In genomic region chr14:73451291-73452045, GRCm38 (mm10) we compare ENCODE assay signal across 12 mouse cellular contexts.
"Had no signal": no experiment of that assay in that cellular context is flagged by ENCODE, and none has a peak within 500 bp of the region (broad histone marks: within the 10 kb centered on the region; RNA-seq: fewer than 3 reads in every experiment).

No protein-coding gene starts in this region.

- H3K9me3 ChIP-seq: intestine, embryonic 15.5 days; limb, embryonic 13.5 days; midbrain, embryonic 13.5 days; neural tube, embryonic 15.5 days had no signal

- H3K4me1 ChIP-seq: intestine, embryonic 15.5 days; midbrain, embryonic 13.5 days; neural tube, embryonic 15.5 days had no signal

- H3K27me3 ChIP-seq: intestine, embryonic 15.5 days; limb, embryonic 13.5 days; midbrain, embryonic 13.5 days had no signal

- ATAC-seq: lung, postnatal 0 days; midbrain, embryonic 13.5 days had no signal

- H3K9ac ChIP-seq: intestine, embryonic 15.5 days; limb, embryonic 13.5 days; liver, embryonic 14.5 days; midbrain, embryonic 13.5 days; neural tube, embryonic 15.5 days had no signal

- H3K36me3 ChIP-seq: intestine, embryonic 15.5 days; limb, embryonic 13.5 days; midbrain, embryonic 13.5 days; neural tube, embryonic 15.5 days had no signal

- H3K27ac ChIP-seq: intestine, embryonic 15.5 days; limb, embryonic 13.5 days; liver, embryonic 14.5 days; midbrain, embryonic 13.5 days; neural tube, embryonic 15.5 days; stomach, postnatal 0 days had no signal

- DNase-seq: kidney, postnatal 14 days; left cerebral cortex, postnatal 4 days; lung, adult 18-20 months; lung, postnatal 4 days; thymus, postnatal 4 days had no signal

- H3K4me3 ChIP-seq: intestine, embryonic 15.5 days; limb, embryonic 13.5 days; midbrain, embryonic 13.5 days; neural tube, embryonic 15.5 days had no signal

- H3K4me2 ChIP-seq: intestine, embryonic 15.5 days; limb, embryonic 13.5 days; midbrain, embryonic 13.5 days; neural tube, embryonic 15.5 days had no signal
